Mouse (Mus musculus) T-cell, adult 2 months (primary cell): Measurements from ENCODE around the gene Frmd4b.

ENCODE experiments used
- DNase-seq: peaks from one replicate; pipeline ENCODE4 v3.0.0; 2022; ENCODE audit warnings: low spot score

The Frmd4b gene

DNA sequence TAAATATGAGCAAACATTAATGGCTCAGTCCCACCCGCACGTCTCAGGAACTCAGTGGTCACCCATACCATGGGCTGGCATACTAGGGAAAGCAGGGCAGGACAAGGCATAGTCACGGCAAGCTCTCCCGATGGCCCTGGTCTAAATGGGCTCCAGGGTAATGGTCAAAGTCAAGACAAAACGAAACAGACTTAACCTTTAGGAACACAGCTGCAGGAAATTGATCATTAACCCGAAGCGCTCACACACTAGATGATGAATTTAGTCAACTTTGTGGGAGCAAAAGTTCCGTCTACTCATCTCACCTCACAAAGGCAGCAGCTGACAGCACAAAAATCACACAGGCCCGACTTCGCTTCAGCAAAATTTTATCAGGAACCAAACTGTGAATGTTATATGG is 97.8 kb downstream of the Frmd4b start:
- DNase-seq: no peak

- DNase-seq: no peak
These were observed 98.9 kb downstream of the Frmd4b start for GRCm38 (mm10) chr6:97518467-97518866.

DNA sequence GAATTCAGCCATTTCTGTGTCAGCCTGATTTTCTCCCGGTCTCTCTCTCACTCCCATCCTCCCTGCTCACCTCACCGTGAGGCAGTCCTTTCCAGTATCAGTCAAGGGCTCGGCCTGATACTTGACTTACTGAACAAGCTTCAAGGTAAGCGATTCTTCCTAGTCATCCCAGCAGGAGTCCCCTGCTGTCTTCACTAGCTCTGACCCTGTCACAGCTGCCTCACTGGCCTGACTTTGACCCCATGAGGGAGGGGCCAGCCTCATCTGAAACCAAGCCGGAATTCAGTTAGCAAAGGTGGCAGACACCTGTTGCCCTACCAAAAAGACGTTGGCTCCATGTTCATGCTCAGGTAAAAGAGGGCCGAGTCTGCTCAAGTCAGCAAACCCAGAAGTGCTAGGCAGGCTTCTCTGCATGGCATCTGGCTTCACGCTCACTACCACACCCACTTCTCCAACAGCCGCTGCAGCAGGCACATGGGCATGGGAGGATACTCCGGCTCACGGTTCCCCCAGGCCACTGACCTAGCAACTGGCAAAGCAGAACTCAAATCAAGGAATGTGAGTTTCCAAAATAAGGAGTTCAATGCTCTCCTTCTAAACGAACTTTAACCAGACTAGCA is 99.6 kb downstream of the Frmd4b start:
- DNase-seq: no peak

DNA sequence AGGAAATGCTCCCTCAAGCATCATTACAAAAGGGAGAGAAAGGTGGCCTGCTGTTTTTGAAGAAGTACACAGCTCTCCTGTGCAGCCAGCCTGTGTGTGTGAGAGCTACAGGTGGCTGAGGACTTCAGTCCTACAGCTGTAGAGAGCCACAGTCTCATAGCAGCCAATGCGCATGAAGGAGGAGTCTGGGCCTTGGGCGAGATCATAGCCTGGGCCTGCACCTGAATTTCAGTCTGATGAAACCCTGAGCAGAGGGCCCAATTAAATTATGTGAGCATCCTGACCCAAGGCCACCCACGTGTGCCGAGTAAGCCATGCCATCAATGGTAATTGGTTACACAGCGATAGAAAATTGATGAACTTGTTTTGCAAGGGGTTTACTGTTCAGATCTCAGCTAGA is 100.4 kb downstream of the Frmd4b start:
- no peak for DNase-seq

DNA sequence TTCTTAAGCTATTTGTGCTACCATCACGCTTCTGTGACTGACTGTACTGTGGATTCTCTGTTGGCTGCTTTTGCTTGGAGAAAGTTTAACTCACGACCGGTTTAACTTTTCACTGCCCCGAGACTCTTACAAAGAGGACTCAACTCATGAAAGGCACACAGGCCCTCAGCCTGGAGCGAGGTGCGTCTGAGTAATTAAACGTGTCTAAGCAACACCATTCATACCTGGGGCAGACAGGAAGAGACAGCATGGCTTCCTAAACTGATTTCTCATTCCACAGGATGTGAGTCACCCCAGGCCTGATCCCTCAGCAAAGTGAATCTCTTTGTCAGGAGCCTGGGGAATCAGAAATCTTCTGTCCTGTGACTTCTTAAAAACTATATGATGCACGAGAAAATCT is 106.6 kb downstream of the Frmd4b start:
- no peak for DNase-seq

DNA sequence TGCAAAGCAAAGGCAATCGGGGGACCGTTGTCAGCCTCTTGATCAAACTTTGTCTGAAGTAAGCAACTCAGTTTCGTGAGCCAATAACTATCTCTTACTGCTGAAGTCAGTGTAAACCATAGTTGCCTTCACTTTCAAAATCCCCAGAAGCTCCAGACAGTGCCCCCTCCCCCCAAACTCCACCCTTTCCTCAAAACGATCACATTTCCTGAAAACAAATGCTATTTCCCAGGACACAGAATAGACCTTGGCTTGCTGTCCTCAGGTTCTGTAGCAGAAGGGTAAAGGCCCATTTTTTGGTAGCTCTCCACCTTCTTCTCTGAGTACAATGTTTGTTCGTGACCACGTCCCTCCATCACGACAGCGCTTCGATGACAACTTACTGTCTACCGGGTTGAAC is 107.9 kb downstream of the Frmd4b start:
- no peak for DNase-seq

GRCm38 (mm10) chr6:97508480-97508879 is 108.9 kb downstream of the Frmd4b start:
- DNase-seq: no peak

DNA sequence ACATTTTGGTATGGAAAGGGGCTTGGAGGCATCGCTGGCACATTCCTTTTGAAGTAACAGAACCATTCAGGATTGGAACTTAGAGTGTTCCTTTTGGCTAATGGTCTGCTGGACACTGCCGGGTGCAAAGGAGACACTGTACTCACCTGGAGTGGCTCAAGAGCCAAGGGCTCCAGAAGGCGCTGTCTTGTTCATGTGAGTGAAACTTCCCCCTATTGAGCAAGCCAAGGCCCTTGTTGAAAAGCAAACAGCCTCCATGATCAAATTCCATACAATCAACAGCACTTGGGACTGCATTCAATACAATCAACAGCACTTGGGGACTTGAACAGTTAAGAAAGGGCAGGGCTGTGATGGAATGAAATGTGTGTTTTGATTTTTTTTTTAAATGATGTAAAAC is 109.4 kb downstream of the Frmd4b start:
- DNase-seq: no peak

GRCm38 (mm10) chr6:97506141-97506650 is 111.1 kb downstream of the Frmd4b start:
- DNase-seq: no peak

DNA sequence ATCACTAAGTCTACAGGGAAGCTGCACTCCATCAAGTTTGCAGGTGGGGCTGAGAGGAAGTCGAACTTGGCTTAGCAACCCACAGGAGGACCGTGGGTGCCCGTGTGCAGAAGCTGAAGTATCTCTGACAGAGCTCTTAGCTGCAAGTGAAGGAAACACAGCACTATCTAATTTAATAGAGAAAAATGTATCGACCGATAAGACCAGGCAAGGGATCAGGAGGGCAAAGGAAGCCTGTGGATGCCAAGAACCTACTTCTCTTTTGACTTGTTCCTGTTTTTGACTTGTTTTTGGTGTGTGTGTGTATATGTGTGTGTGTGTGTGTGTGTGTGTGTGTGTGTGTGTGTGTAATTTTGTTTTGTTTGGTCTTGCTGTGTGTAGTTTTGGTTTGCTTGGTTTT is 112.7 kb downstream of the Frmd4b start:
- no peak for DNase-seq

DNA sequence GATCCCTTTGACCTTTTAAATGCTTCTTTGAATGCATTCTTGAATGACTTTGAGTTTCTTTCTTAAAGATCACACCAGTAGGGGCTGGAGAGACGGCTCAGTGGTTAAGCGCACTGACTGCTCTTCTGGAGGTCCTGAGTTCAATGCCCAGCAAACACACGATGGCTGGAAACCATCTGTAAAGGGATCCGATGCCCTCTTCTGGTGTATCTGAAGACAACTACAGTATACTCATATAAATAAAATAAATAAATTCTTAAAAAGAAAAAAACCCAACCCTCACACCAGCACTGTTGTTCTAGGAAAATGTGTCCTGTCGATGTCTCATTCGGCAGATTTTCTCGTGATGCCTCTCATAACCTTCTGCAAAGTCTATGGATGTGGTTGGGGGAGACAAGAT is 116.3 kb downstream of the Frmd4b start:
- DNase-seq: no peak

- no peak for DNase-seq
These were observed 117.1 kb downstream of the Frmd4b start for GRCm38 (mm10) chr6:97500246-97500645.

GRCm38 (mm10) chr6:97496002-97496401 is 121.3 kb downstream of the Frmd4b start:
- DNase-seq: no peak

DNA sequence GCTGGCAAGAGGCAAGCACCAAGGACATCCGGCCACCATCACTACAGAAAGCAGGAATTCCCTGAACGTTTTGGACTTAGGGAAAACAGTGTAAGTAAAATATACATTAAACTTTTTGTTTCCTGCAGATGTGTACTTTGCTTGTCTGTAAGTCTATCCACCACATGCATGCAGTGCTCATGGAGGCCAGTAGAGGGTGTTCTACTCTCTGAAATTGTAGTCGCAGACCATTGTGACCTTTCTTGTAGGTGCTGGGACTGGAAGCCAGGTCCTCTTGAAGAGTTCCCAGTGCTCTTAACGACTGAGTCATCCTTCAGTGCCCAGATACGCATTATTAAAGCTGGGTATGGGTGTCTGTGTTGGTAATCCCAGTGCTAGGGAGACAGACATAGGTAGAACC is 126.3 kb downstream of the Frmd4b start:
- DNase-seq: no peak

- DNase-seq: no peak
These were observed 128.5 kb downstream of the Frmd4b start for GRCm38 (mm10) chr6:97488821-97489220.

GRCm38 (mm10) chr6:97488280-97488679 is 129.1 kb downstream of the Frmd4b start:
- no peak for DNase-seq

GRCm38 (mm10) chr6:97487535-97488081 is 129.7 kb downstream of the Frmd4b start:
- DNase-seq: peak; percentile 18

DNA sequence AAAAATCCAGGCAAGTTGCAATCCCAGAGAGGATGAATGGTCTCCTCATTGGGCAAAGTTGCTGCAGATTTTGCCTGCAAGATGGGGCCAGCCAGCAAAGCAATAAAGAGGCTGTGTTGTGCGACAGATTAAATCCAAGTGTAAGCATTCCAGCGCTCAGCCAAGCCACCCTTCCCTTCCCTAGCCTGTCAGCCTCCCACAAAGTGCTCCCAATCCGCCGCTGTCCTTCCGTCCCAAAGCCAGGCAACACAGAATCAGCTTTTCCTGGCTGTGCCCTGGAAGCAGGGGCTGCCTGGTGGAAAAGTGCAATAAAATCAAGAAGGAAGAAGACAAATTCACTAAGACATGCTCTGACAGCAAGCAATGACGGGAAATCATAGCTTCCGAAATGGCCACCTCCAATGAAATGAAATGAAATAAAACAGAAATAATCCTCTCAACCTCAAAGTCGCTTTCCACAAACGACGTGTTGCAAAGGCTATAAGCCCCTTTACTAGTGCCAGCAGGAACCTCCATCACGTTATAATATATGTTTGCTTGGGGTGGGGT is 130.5 kb downstream of the Frmd4b start:
- no peak for DNase-seq

GRCm38 (mm10) chr6:97485886-97486386 is 131.4 kb downstream of the Frmd4b start:
- DNase-seq: no peak

DNA sequence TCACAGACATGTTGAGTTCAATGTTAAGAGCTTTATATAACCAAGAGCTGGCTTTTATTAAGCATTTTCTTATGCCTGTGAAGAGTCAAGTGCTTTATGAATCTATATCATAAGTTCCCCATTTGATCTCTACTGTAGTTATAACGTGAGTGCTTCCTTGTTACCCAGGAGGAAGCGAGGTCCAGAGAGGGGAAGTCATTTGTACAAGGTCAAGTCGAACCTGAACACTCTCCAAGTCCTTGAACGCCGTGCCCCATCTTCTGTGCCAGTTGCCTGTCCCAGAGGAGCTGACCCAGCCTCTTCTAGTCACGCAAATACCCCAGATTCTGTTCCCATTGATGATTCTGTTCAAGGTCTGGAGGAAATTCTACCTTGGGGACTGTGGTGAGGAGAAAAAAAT is 135.4 kb downstream of the Frmd4b start:
- no peak for DNase-seq

- DNase-seq: no peak
These were observed 138.1 kb downstream of the Frmd4b start for GRCm38 (mm10) chr6:97478981-97479860.

- DNase-seq: peak; percentile 33
These were observed 143.7 kb downstream of the Frmd4b start for GRCm38 (mm10) chr6:97473672-97474071.
